Mouse (Mus musculus): ENCODE data around the gene Vpreb3.

DNA sequence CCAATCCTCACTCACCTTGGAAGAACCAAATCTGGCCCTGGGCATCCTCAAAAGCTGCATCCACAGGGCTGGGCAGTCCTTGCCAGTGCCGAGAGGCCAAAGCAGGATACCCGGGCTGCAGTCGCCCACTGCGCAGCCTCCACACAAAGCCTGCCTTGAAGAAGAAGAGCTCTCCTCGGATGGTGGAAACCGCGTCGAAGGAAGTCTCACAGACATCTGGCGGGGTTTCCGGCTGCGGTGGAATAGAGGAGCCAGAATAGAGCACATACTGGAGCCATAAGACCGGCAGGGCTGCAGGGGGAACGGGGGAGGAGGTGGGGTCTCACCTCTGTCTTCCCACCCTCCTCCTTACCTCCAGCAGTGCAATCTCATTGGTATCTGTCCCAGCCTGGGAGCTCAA, 16.5 kb upstream of the Vpreb3 start:
- no peak for TF ChIP-seq CTCF (conservative IDR thresholded peaks at IDR 0.05; ENCODE audit: low read length)
- TF ChIP-seq POU5F1 (IDR thresholded peaks at IDR 0.05; ENCODE audit: borderline replicate concordance, low read length), result no peak
